Mouse (Mus musculus) CH12.LX (cell line): ENCODE results near the gene Unc93b1. TPM values are rescaled to one million over a fixed set of nuclear protein-coding genes. Genes with fewer than 3 reads are reported as not detected.

ENCODE experiments used
- DNase-seq: peaks from one replicate; pipeline ENCODE4 v3.0.0-alpha.2; 2013; ENCODE audit errors: extremely low read depth
- H3K27ac ChIP-seq: 2 replicates; pipeline ENCODE4 v1.5.1; 2012; ENCODE audit warnings: low read depth, mild to moderate bottlenecking, control low read depth, moderate library complexity; ENCODE audit not compliant: insufficient read depth
- H3K27me3 ChIP-seq: replicated peaks from 2 replicates; pipeline ENCODE3; 2012; ENCODE audit warnings: inconsistent platforms
- H3K36me3 ChIP-seq, 2 experiments: replicated peaks in 1 of 2; 2 replicates each; pipeline versions ENCODE3 to v1.6.1; 2012; ENCODE audit warnings: inconsistent platforms in 1 of 2, low read length in 1 of 2, mild to moderate bottlenecking in 1 of 2, mixed read lengths in 1 of 2, moderate library complexity in 1 of 2; ENCODE audit not compliant: control insufficient read depth in 1 of 2, insufficient read depth in 1 of 2
- H3K4me1 ChIP-seq, 2 experiments: 2 replicates each; pipeline ENCODE4 v1.6.1; 2012; ENCODE audit warnings: inconsistent platforms in 1 of 2, moderate library complexity in 1 of 2; ENCODE audit not compliant: insufficient read depth in 2 of 2, control insufficient read depth in 1 of 2
- H3K4me2 ChIP-seq: 2 replicates; pipeline ENCODE4 v1.6.1; 2012; ENCODE audit warnings: low read depth, mild to moderate bottlenecking, control low read depth; ENCODE audit not compliant: poor library complexity, insufficient read depth, severe bottlenecking
- H3K4me3 ChIP-seq, 3 experiments: fragments of 150-350 bp in 1 of 3; sonication (generic) in 1 of 3; replicated peaks in 1 of 3; 2 replicates each; pipeline versions ENCODE3 to v1.5.1; 2011 to 2012; ENCODE audit warnings: low read depth in 2 of 3, low read length in 2 of 3, mild to moderate bottlenecking in 2 of 3, moderate library complexity in 2 of 3, control low read depth in 1 of 3, improper control_type of control experiment in 1 of 3, inconsistent platforms in 1 of 3, mixed read lengths in 1 of 3; ENCODE audit not compliant: poor library complexity in 1 of 3
- H3K79me2 ChIP-seq: replicated peaks from 2 replicates; pipeline ENCODE4 v1.6.1; 2012; ENCODE audit warnings: mild to moderate bottlenecking, moderate library complexity; ENCODE audit not compliant: control insufficient read depth, poor library complexity, insufficient read depth, severe bottlenecking; ENCODE audit errors: extremely low read depth
- H3K9ac ChIP-seq: 2 replicates; pipeline ENCODE4 v1.6.1; 2012; ENCODE audit warnings: low read depth, mild to moderate bottlenecking, control low read depth, moderate library complexity; ENCODE audit not compliant: insufficient read depth
- H3K9me3 ChIP-seq: replicated peaks from 2 replicates; pipeline ENCODE3; 2012; ENCODE audit warnings: low read length, inconsistent platforms, mixed read lengths
- BHLHE40 ChIP-seq: IDR thresholded peaks from 2 replicates; pipeline ENCODE4 v1.6.1; 2011; ENCODE audit warnings: mild to moderate bottlenecking, low read depth, low read length, improper control_type of control experiment
- CHD1 ChIP-seq: IDR thresholded peaks from 2 replicates; pipeline ENCODE4 v1.6.1; 2012; ENCODE audit warnings: low read depth, low read length, improper control_type of control experiment, inconsistent platforms
- CHD2 ChIP-seq: IDR thresholded peaks from 2 replicates; pipeline ENCODE4 v1.6.1; 2011; ENCODE audit warnings: low read length, improper control_type of control experiment
- CTCF ChIP-seq, 2 experiments: IDR thresholded peaks in 1 of 2; conservative IDR thresholded peaks in 1 of 2; 2 replicates each; pipeline ENCODE4 v1.5.1; 2011 to 2012; ENCODE audit warnings: low read depth in 2 of 2, low read length in 2 of 2, improper control_type of control experiment in 1 of 2, inconsistent platforms in 1 of 2, mild to moderate bottlenecking in 1 of 2, moderate library complexity in 1 of 2
- E2F4 ChIP-seq: IDR thresholded peaks from 2 replicates; pipeline ENCODE4 v1.6.1; 2011; ENCODE audit warnings: low read depth, low read length, improper control_type of control experiment; ENCODE audit not compliant: insufficient replicate concordance
- ELF1 ChIP-seq: IDR thresholded peaks from 2 replicates; pipeline ENCODE4 v1.6.1; 2014; ENCODE audit warnings: low read depth, mild to moderate bottlenecking, inconsistent platforms, low read length, improper control_type of control experiment
- EP300 ChIP-seq: IDR thresholded peaks from 2 replicates; pipeline ENCODE4 v1.6.1; 2011; ENCODE audit warnings: low read length, improper control_type of control experiment
- ETS1 ChIP-seq: conservative IDR thresholded peaks from 2 replicates; pipeline ENCODE4 v1.6.1; 2012; ENCODE audit warnings: low read depth, mild to moderate bottlenecking, inconsistent platforms, low read length, improper control_type of control experiment, moderate library complexity
- GABPA ChIP-seq: IDR thresholded peaks from 2 replicates; pipeline ENCODE4 v1.6.1; 2012; ENCODE audit warnings: low read depth, low read length, improper control_type of control experiment, inconsistent platforms; ENCODE audit not compliant: insufficient replicate concordance
- IRF4 ChIP-seq: IDR thresholded peaks from 2 replicates; pipeline ENCODE4 v1.6.1; 2014; ENCODE audit warnings: low read depth, mild to moderate bottlenecking, inconsistent platforms, low read length, improper control_type of control experiment
- JUN ChIP-seq: IDR thresholded peaks from 2 replicates; pipeline ENCODE4 v1.6.1; 2011; ENCODE audit warnings: low read depth, mild to moderate bottlenecking, low read length, improper control_type of control experiment, moderate library complexity; ENCODE audit not compliant: insufficient read depth
- JUND ChIP-seq: conservative IDR thresholded peaks from 2 replicates; pipeline ENCODE4 v1.6.1; 2011; ENCODE audit warnings: low read depth, low read length, improper control_type of control experiment
- KAT2A ChIP-seq: IDR thresholded peaks from 2 replicates; pipeline ENCODE4 v1.6.1; 2012; ENCODE audit warnings: low read length, improper control_type of control experiment, inconsistent platforms; ENCODE audit not compliant: insufficient replicate concordance
- MAX ChIP-seq: IDR thresholded peaks from 2 replicates; pipeline ENCODE4 v1.6.1; 2011; ENCODE audit warnings: low read length, improper control_type of control experiment
- MAZ ChIP-seq: IDR thresholded peaks from 2 replicates; pipeline ENCODE4 v1.6.1; 2012; ENCODE audit warnings: low read depth, mild to moderate bottlenecking, inconsistent platforms, low read length, improper control_type of control experiment, moderate library complexity
- MEF2A ChIP-seq: IDR thresholded peaks from 2 replicates; pipeline ENCODE4 v1.6.1; 2014; ENCODE audit warnings: low read depth, mild to moderate bottlenecking, inconsistent platforms, low read length, improper control_type of control experiment, borderline replicate concordance
- MXI1 ChIP-seq: IDR thresholded peaks from 2 replicates; pipeline ENCODE4 v1.6.1; 2011; ENCODE audit warnings: mild to moderate bottlenecking, low read depth, low read length, improper control_type of control experiment
- NRF1 ChIP-seq: IDR thresholded peaks from 2 replicates; pipeline ENCODE4 v1.6.1; 2014; ENCODE audit warnings: low read depth, mild to moderate bottlenecking, inconsistent platforms, low read length, improper control_type of control experiment, moderate library complexity
- PAX5 ChIP-seq: IDR thresholded peaks from 2 replicates; pipeline ENCODE4 v1.6.1; 2012; ENCODE audit warnings: low read length, inconsistent platforms, mixed read lengths
- POLR2A ChIP-seq: IDR thresholded peaks from 2 replicates; pipeline ENCODE4 v1.6.1; 2011; ENCODE audit warnings: low read depth, mild to moderate bottlenecking, improper control_type of control experiment, low read length
- SIN3A ChIP-seq: IDR thresholded peaks from 2 replicates; pipeline ENCODE4 v1.6.1; 2012; ENCODE audit warnings: low read length, improper control_type of control experiment, inconsistent platforms
- TCF12 ChIP-seq: IDR thresholded peaks from 2 replicates; pipeline ENCODE4 v1.6.1; 2014; ENCODE audit warnings: low read depth, mild to moderate bottlenecking, inconsistent platforms, low read length, improper control_type of control experiment
- USF1 ChIP-seq: IDR thresholded peaks from 2 replicates; pipeline ENCODE4 v1.6.1; 2014; ENCODE audit warnings: low read depth, mild to moderate bottlenecking, inconsistent platforms, low read length, improper control_type of control experiment
- ZC3H11A ChIP-seq: IDR thresholded peaks from 2 replicates; pipeline ENCODE4 v1.6.1; 2012; ENCODE audit warnings: low read depth, mild to moderate bottlenecking, inconsistent platforms, low read length, improper control_type of control experiment
- ZMIZ1 ChIP-seq: IDR thresholded peaks from 2 replicates; pipeline ENCODE4 v1.6.1; 2012; ENCODE audit warnings: low read depth, mild to moderate bottlenecking, inconsistent platforms, low read length, improper control_type of control experiment
- ZNF384 ChIP-seq: IDR thresholded peaks from 2 replicates; pipeline ENCODE4 v1.6.1; 2012; ENCODE audit warnings: low read depth, low read length, improper control_type of control experiment, inconsistent platforms
- dilution Hi-C: fragments of 300-500 bp; cut with MboI; formaldehyde crosslinking; loops from 2 replicates; pipeline ENCODE4 v1.14.3; 2020; ENCODE audit warnings: low sequenced_read_pairs; ENCODE audit not compliant: extremely low pct_unique_long_range_greater_than_20kb, extremely low pct_ligation_motif_present
- in situ Hi-C: fragments of 300-500 bp; cut with MboI; formaldehyde crosslinking; loops from 3 replicates; pipeline ENCODE4 v1.14.3; 2019; ENCODE audit warnings: low sequenced_read_pairs, low pct_ligation_motif_present, low pct_unique_long_range_greater_than_20kb, mixed read lengths
- polyA plus RNA-seq: library from polyadenylated mRNA; unstranded; fragments of >175 nt; gene quantifications from 2 replicates; pipeline ENCODE4 v1.2.1, GENCODE M21; 2012; ENCODE audit warnings: low read depth; ENCODE audit not compliant: insufficient read length
- total RNA-seq, 2 experiments: library from RNA; depleted of rRNA; stranded (reverse); fragments of 300-350 nt in 1 of 2; fragments of >200 nt in 1 of 2; gene quantifications; 2 replicates each; pipeline ENCODE4 v1.2.3; 2012 to 2014

Unc93b1 gene
- total and polyA plus RNA-seq, 3 experiments, result 82.3 to 117 (median 84.7) TPM

GRCm38 (mm10) chr19:3923586-3923985 lies 11.4 kb upstream of the Unc93b1 start:
- in situ Hi-C loops (no loop called here), dilution Hi-C loops (no loop called here)
- H3K9ac ChIP-seq, result peak overlapping the region; percentile 2; the same call in 1 of the 2 replicates
- no peaks in the 10 kb centered on the region for H3K9me3 ChIP-seq
- no peaks in the 10 kb centered on the region for H3K79me2 ChIP-seq
- H3K36me3 ChIP-seq, result peaks cover 0 to 14% of the 10 kb centered on the region in 2 experiments
- TF ChIP-seq ETS1 (peak; percentile 86), CHD2 (0 out of 2 replicates have a peak, but pooled peaks have one; percentile 17), IRF4 (peak; percentile 58), MAX (no peak; the same call in 1 of the 2 replicates), MEF2A (0 out of 2 replicates have a peak, but pooled peaks have one; percentile 50), EP300 (peak; percentile 81), USF1 (no peak; the same call in 1 of the 2 replicates), TCF12 (peak; percentile 98), GABPA (no peak), SIN3A (peak; percentile 91), BHLHE40 (peak; percentile 86), MXI1 (peak; percentile 58), MAZ (0 out of 2 replicates have a peak, but pooled peaks have one; percentile 29)
- peak overlapping the region; percentile 84 for H3K27ac ChIP-seq
- H3K4me1 ChIP-seq, result peaks cover 33 to 60% of the 10 kb centered on the region in 2 experiments
- H3K4me3 ChIP-seq, result peak overlapping the region in 2 of 3 experiments; percentile 1 to 21
- DNase-seq, result peak; percentile 51
- H3K4me2 ChIP-seq, result peak overlapping the region; percentile 34
- H3K27me3 ChIP-seq, result no peaks in the 10 kb centered on the region

GRCm38 (mm10) chr19:3924190-3924589 lies 10.8 kb upstream of the Unc93b1 start:
- dilution Hi-C loops (no loop called here), in situ Hi-C loops (no loop called here)
- DNase-seq, result no peak
- Histone ChIP-seq H3K9me3 (no peaks in the 10 kb centered on the region), H3K4me3 (no peak overlapping the region), H3K27me3 (no peaks in the 10 kb centered on the region), H3K36me3 (peaks cover 0 to 14% of the 10 kb centered on the region in 2 experiments), H3K79me2 (no peaks in the 10 kb centered on the region), H3K9ac (no peak overlapping the region), H3K4me1 (peaks cover 38 to 66% of the 10 kb centered on the region in 2 experiments), H3K27ac (peak overlapping the region; percentile 84), H3K4me2 (no peak overlapping the region)
- TF ChIP-seq ELF1, result no peak
- no peak for TF ChIP-seq CHD1
- no peak for TF ChIP-seq PAX5
- no peak for TF ChIP-seq MEF2A
- TF ChIP-seq NRF1, result no peak
- TF ChIP-seq MAX, result no peak
- no peak for TF ChIP-seq ZMIZ1
- no peak for TF ChIP-seq E2F4
- TF ChIP-seq ZC3H11A, result no peak
- no peak for TF ChIP-seq MXI1
- no peak for TF ChIP-seq ZNF384
- TF ChIP-seq JUN, result no peak
- no peak for TF ChIP-seq KAT2A
- no peak for TF ChIP-seq POLR2A
- no peak for TF ChIP-seq CHD2
- TF ChIP-seq CTCF (conservative IDR thresholded peaks at IDR 0.05 in 1 of 2, IDR thresholded peaks at IDR 0.05 in 1 of 2; ENCODE audit: low read depth in 2 of 2, low read length in 2 of 2), result no peak
- TF ChIP-seq USF1, result no peak
- TF ChIP-seq MAZ, result no peak
- no peak for TF ChIP-seq JUND
